Mouse (Mus musculus) embryo, embryonic 11 days (tissue): Measurements from ENCODE around the gene Olfr624.
"Not testable (repeated sequence)": the region's sequence is repeated elsewhere in the genome, so short reads cannot be mapped to it uniquely, and the experiment has no call there.

Experiments used
- DNase-seq: peaks from one replicate; pipeline ENCODE4 v3.0.0-alpha.2; 2015

The Olfr624 gene

GRCm38 (mm10) chr7:103671091-103671490, at the start of gene Olfr624:
Gene Olfr624, minus strand, starts transcription at chr7:103671191.
- DNase-seq: no peak

- DNase-seq: not testable (repeated sequence)
Measured at GRCm38 (mm10) chr7:103716398-103716797, 45.4 kb upstream of the Olfr624 start.

GRCm38 (mm10) chr7:103714371-103714770, 43.4 kb upstream of the Olfr624 start, which contains the start of gene Olfr243:
Gene Olfr243, plus strand, starts transcription at chr7:103714671.
- no peak for DNase-seq

- no peak for DNase-seq
Measured at GRCm38 (mm10) chr7:103712024-103712423, 41.0 kb upstream of the Olfr624 start.

GRCm38 (mm10) chr7:103699469-103699868, 28.5 kb upstream of the Olfr624 start:
- DNase-seq: no peak

GRCm38 (mm10) chr7:103682420-103682819, 11.4 kb upstream of the Olfr624 start, which contains the start of gene Olfr625-ps1:
Gene Olfr625-ps1, plus strand, starts transcription at chr7:103682720.
- DNase-seq: no peak

- no peak for DNase-seq
Measured at GRCm38 (mm10) chr7:103663598-103663997, 7.4 kb downstream of the Olfr624 start, which contains the start of gene Olfr623. Gene Olfr623, minus strand, starts transcription at chr7:103663698.

- no peak for DNase-seq
Measured at GRCm38 (mm10) chr7:103644070-103644469, 26.9 kb downstream of the Olfr624 start.

- no peak for DNase-seq
Measured at GRCm38 (mm10) chr7:103642602-103643001, 28.4 kb downstream of the Olfr624 start, which contains the start of gene Olfr622. Gene Olfr622, minus strand, starts transcription at chr7:103642702.

GRCm38 (mm10) chr7:103636795-103637194, 34.2 kb downstream of the Olfr624 start:
- DNase-seq: no peak
